Mouse (Mus musculus) heart, adult 2 months (tissue): ENCODE measurements around the gene Tenm3.

Experiments
- CTCF ChIP-seq: fragments of 200-600 bp; IDR thresholded peaks from 2 replicates; pipeline ENCODE4 v1.8.1; 2022; ENCODE audit warnings: antibody characterized with exemption, mild to moderate bottlenecking, moderate library complexity
- POLR2A ChIP-seq: fragments of 200-500 bp; IDR thresholded peaks from 2 replicates; pipeline ENCODE4 v1.6.1; 2011; ENCODE audit warnings: mild to moderate bottlenecking, low read depth, low read length, control low read depth; ENCODE audit not compliant: insufficient read depth

DNA sequence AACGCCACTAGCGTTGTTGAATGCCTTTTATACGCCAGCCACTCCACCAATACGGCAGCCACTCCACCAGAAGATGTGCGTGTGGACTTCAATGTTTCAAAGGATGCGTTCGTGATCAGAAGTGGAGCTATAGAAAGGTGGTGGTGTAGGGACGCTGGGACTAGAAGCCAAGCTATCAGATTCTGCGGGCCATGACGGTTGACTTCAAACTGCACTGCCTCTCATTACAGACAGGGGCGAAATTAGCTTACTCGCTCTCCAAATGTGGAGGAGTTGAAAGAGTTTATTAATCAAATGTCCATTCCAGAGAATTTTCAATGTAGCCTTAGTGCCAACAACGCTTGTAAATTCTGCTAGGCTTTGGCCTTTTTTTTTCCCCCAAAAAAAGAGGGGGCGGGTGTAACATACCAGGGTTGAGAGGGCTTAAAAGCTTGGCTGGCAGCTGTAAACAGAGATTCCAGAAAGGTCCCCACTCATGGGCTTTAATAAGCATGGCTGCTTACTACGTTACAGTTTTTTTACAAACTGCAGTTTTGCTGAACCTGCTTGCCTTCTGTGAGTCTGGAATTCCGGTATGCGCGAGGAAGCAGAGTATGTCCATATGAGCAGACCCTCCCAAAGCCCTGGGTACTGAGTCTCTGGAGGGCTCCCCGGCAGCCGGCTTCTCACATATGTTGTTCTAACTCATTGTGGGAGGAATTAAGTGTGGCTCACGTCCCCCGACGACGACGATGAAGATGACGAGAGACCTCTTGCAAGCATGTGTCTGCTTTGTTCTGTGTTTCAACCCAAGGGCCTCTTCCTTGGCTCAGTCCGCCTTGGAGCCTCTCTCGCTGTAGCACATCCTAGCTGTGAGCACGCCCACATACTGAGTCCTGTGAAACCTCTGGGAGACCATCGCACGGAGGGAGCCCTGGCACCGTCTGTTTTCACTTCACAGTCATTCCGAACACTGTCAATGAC is 361.8 kb downstream of the Tenm3 start:
- TF ChIP-seq POLR2A (no peak), CTCF (no peak)
